Mouse (Mus musculus) G1E (cell line): ENCODE measurements around the gene Txnrd1.

Source experiments
- CTCF ChIP-seq: IDR thresholded peaks from 2 replicates; pipeline ENCODE4 v1.5.1; 2012; ENCODE audit warnings: low read depth, low read length, inconsistent platforms, mixed read lengths
- GATA1 ChIP-seq: IDR thresholded peaks from 2 replicates; pipeline ENCODE4 v1.6.1; 2012; ENCODE audit warnings: borderline replicate concordance, low read length, inconsistent platforms, mixed read lengths
- GATA2 ChIP-seq: IDR thresholded peaks from 2 replicates; pipeline ENCODE4 v1.6.1; 2012; ENCODE audit warnings: low read depth, low read length, inconsistent platforms, borderline replicate concordance
- TAL1 ChIP-seq: conservative IDR thresholded peaks from 2 replicates; pipeline ENCODE4 v1.6.1; 2012; ENCODE audit warnings: low read depth, low read length, inconsistent platforms, mixed read lengths

DNA sequence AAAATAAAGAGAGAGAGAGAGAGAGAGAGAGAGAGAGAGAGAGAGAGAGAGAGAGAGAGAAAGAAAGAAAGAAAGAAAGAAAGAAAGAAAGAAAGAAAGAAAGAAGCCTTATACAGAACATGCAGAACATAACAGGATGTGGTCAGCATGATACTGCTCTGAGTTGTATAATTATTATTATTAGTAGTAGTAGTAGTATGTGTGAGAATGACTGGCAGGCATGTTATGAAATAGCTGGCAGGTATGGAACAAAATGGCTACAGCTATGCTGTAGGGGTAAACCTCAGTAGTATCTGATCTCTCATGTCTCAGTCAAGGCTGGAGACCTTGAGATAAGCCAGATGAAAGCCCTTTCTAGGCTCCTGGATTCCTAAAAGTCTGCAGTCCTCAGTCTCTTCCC is 44.6 kb upstream of the Txnrd1 start:
- TF ChIP-seq CTCF (no peak), GATA1 (no peak), TAL1 (no peak), GATA2 (no peak)
